Mouse (Mus musculus) gastrocnemius, postnatal 14 days (tissue): ENCODE measurements at regions not wholly inside any gene's neighbourhood (a gene's known extent, or its start where the extent isn't known, plus 50 kb on each side); places are given as distances from the start of the nearest gene placed in this dataset.
A peak's percentile ranks its signal among the peaks of the same experiment; 100 is the strongest.

Source experiments
- DNase-seq: peaks from one replicate; pipeline ENCODE4 v3.0.0; 2021; ENCODE audit warnings: mixed read lengths
- intact Hi-C: fragments of 180-260 bp; cut with DNase I; formaldehyde crosslinking; loops from one replicate; pipeline ENCODE4 v1.15.1; 2025; ENCODE audit warnings: low total_unique reads

GRCm38 (mm10) chr19:28732998-28733397 is 53.1 kb upstream of the Glis3 start:
- no peak for DNase-seq
- intact Hi-C loops = no loop called here

DNA sequence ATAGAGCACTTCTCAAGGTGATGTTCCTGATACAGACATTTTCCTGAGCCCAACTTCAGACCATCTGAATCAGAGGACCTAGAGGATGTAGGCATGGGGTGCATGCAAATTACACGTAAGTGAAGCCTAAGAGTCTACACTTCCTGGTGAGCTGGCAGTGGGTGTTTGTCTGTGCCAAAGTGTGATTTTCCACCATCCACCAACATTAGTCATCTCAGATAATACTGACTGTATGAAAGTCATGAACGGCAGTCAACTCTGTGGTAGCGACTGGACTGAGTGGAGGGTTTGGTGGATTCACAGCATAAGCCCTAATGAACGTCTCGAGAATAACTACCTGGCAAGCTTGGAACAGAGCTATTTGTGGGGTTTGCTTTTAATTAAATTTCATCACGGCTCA is 53.9 kb upstream of the Glis3 start:
- no peak for DNase-seq
- intact Hi-C loops = no loop called here

DNA sequence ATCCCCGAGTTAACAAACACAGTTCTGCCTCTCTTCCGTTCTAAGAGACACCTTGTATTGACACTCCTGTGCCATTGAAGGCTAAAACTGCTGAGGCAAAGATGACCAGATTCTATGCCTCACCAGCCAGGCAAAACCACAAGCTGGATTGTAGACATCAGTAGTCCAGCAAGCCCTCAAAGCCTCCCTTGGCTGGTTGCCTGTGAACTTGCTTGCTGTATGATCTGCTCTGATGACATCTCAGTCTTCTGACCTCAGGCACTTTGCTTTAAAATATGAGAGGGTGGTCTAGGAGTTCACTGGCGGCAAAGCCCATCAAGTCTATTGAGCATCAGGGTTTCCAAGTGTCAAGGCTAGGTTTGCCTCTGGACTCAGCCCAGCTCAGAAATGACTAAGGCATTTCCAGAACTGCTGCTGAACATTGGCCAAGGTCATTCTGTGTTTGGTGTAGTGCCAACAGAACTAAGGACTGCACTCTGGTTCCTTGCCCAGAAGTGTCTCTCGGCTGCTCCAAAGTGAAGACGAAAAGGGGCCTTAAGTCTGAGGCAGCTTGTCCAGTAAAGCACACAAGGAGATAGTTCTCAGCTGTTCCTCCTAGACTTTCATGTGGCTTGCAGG is 63.4 kb upstream of the Glis3 start:
- peak; percentile 55 for DNase-seq
- intact Hi-C loops = no loop called here

GRCm38 (mm10) chr19:28745105-28745504 is 65.2 kb upstream of the Glis3 start:
- no peak for DNase-seq
- intact Hi-C loops = no loop called here

- no peak for DNase-seq
- intact Hi-C loops = no loop called here
Observed at GRCm38 (mm10) chr19:28745534-28745933, 65.7 kb upstream of the Glis3 start.

DNA sequence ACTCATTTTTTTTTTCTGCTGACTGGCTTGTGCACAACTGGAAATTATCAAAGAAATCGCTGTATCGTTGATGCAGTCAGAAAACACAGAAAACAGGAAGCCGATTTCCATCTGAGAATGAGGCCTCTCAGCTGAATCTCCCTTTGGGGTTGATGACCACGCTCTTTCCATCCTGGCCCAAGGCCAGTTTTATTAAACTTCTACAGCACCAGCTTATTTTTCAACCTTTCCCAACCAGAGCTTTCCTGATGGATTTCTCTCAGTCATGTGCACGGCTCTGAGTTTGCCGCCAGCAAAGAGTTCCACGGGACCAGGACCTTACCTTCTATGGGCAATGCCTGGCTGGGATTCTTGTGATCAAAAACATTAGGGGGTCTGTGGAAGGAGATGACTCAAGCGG is 71.2 kb upstream of the Glis3 start:
- intact Hi-C loops = no loop called here
- DNase-seq = no peak

GRCm38 (mm10) chr19:28758854-28759253 is 76.0 kb upstream of the Slc1a1 start:
- intact Hi-C loops = no loop called here
- DNase-seq = peak; percentile 55

- no peak for DNase-seq
- intact Hi-C loops = no loop called here
Observed at GRCm38 (mm10) chr19:28764795-28765360, 70.0 kb upstream of the Slc1a1 start.

DNA sequence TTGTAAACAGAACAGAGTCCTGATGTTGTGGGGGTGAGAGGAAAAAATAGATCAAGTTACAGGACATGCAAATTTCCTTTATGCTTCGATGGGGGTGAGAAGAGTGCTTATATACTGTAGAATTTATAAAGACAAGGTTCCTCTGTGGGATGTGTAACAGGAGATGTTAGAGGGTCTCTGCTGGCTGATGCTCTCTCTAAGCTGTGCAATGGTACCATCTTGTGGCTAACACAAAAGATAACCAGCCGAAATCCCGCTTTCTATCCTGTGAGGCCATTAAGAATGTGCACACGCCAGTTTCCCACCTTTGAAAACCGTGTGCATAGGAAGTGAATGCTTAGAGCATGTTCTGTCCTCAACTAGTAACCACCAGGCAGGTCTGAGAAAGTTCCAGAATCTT is 66.6 kb upstream of the Slc1a1 start:
- no peak for DNase-seq
- intact Hi-C loops = no loop called here

DNA sequence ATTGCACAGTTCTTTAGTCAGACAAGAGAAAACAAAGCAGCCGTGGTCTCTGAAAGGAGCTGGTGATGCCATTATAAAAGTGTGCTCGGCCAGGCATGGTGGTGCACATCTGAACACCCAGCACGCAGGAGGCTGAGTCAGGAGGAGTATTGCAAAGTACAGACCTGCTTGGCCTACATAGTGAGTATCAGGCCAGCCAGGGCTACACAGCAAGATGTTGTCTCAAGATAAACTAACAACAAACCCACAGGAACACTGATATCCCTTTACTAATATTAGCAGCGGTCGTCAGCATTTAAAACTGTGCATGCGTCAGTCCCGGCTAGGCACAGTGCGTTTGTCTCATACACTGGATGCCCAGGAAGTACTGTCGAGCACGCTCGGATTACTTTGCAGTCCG is 64.4 kb upstream of the Slc1a1 start:
- DNase-seq = no peak
- intact Hi-C loops = loop anchor here (10.0 kb wide), 2 partner anchors 114 to 734 kb away; no protein-coding TSS in a partner anchor

GRCm38 (mm10) chr19:28771836-28772235 is 63.0 kb upstream of the Slc1a1 start:
- intact Hi-C loops = loop anchor here (10.0 kb wide), 2 partner anchors 113 to 733 kb away; no protein-coding TSS in a partner anchor
- no peak for DNase-seq

DNA sequence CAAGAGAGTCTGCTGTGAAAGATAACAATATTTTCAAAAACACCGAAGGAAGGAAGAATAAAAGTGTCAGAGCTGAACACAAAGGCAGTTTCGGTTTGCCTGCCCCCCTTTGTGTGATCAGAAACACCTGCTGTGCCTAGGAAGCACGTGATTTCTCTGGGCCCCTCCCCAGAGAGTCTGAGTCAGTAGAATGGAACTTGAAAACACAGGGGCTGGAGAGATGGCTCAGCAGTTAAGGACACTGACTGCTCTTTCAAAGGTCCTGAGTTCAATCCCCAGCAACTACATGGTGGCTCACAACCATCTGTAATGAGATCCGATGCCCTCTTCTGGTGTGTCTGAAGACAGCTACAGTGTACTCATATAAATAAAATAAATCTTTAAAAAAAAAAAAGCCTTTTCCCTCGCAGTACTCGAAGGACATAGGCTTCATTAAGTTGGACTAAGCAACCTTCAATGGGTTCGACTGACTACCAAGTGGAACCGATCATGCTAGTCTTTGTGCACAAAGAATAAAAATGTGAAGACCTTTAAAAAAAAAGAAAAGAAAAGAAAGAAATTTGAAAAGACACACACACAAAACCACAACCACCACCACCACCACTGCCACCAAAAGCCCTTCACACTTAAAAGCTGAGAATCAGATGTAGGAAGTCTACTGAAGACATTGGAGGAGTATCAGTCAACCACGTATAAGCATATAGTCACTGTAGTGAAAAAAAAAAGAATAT is 61.8 kb upstream of the Slc1a1 start:
- intact Hi-C loops = loop anchor here (10.0 kb wide), 2 partner anchors 112 to 732 kb away; no protein-coding TSS in a partner anchor
- DNase-seq = no peak

GRCm38 (mm10) chr19:28776868-28777267 is 58.0 kb upstream of the Slc1a1 start:
- intact Hi-C loops = loop anchor here (10.0 kb wide), 2 partner anchors 108 to 728 kb away; no protein-coding TSS in a partner anchor
- DNase-seq = no peak

DNA sequence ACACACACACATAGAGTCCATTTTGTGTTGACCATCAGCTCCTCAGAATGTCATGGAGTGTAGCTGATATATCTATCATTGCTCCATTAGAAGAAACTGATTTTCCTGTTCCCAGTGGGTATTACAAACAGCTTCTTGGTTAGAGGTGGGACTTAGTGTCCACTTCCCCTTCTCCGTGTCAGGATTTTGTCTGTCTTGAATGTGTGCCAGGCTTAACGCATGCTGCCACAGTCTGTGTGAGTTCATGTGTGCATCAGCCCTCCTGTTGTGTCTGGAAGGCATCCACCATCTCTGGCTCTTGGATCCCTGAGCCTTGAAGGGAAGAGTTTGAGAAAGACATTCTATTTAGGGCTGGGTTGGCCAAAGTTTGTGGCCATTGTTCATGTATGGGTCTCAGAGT is 57.2 kb upstream of the Slc1a1 start:
- DNase-seq = no peak
- intact Hi-C loops = loop anchor here (10.0 kb wide), 2 partner anchors 107 to 727 kb away; no protein-coding TSS in a partner anchor

GRCm38 (mm10) chr19:28778386-28778785 is 56.5 kb upstream of the Slc1a1 start:
- intact Hi-C loops = loop anchor here (10.0 kb wide), 2 partner anchors 106 to 726 kb away; no protein-coding TSS in a partner anchor
- no peak for DNase-seq

DNA sequence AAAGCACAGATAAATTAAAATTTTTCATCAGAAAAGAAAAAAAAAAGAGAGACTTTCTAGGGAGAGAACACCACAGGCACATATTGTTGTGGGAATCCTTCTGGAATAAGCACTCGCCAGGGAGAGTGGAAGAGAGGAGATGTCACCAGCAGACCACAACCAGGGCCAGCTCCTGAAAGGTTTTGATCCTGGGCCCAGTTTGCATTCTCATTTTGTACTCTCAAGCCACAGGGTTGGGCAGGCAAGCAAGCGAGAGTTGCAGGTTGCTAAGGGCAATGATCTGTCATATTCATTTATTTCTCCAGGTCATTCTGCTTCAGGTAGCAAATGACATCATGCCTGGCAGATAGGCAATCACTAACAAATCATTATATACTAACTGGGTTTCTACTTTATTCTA is 52.9 kb upstream of the Slc1a1 start:
- DNase-seq = no peak
- intact Hi-C loops = no loop called here
